Mouse (Mus musculus): ENCODE measurements around the gene Aox3. TPM values are rescaled to one million over a fixed set of nuclear protein-coding genes. Genes with fewer than 3 reads are reported as not detected.

Aox3 gene
- not detected in 2 replicates for polyA plus RNA-seq (2012)

DNA sequence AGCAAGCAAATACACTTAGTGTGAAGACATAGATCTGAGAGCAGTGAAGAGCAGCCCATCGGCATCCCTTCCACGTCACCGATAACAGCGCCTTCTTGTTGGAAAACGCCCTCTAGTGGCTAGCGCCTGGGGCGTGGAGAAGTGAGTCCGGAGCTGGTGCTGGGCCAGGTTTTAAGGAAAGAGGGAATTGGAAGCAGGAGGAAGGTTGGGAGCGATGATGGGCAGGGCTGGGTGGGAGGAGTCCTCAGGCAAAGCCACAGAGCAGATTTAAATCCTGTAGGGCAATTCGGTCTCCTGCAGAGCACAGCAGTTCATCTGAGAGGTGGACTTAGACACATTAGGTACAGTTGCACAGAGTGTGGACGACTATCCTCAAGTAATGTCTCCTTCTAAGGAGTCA lies at the start of gene Aox3:
Gene Aox3, plus strand, starts transcription at position 251 of the 400 bp plus-strand sequence.

DNA sequence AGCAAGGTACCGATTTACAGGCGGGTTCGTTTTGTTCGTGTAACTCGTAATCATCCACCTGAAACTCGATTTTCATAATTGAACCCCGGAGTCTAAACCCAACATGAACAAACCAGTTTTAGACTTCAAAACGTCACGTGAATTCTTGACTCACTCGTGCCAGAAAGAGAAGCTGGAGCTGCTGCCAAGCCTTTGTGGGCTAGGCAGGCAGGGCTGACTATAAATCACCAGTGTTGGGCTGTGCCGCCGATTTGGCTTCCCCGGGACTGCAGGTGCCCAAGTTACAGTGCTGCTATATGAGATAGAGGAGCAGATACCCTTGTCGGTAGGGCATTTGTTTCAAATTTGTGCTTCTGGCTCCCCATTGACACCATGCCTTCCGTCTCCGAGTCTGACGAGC lies 97.3 kb downstream of the Aox3 start, which contains the start of gene Aox4:
Gene Aox4, plus strand, starts transcription at position 195 of the 400 bp plus-strand sequence.

Other genes with a start within 250 kb of the Aox3 start
- gene Sgo2a, start 117.2 kb upstream of the Aox3 start, polyA plus RNA-seq (2012): 1.3 and 1.6 TPM in 2 replicates
- gene Kctd18, start 94.2 kb upstream of the Aox3 start, polyA plus RNA-seq (2012): 9.4 and 12.7 TPM in 2 replicates
- gene Aox1, start 83.2 kb upstream of the Aox3 start, polyA plus RNA-seq (2012): not detected in 2 replicates
- 0.01 and 0.02 TPM in 2 replicates for gene Aox4, start 97.3 kb downstream of the Aox3 start, polyA plus RNA-seq (2012)
- 0.01 TPM in 1 of 2 replicates, not detected in the other for gene Aox2, start 165.2 kb downstream of the Aox3 start, polyA plus RNA-seq (2012)